Mouse (Mus musculus) neural tube, embryonic 11.5 days (tissue): ENCODE results near the gene Gm49396. TPM values are rescaled to one million over a fixed set of nuclear protein-coding genes. Genes with fewer than 3 reads are reported as not detected.

Experiments used
- ATAC-seq: fragments of 200-750 bp; cut with Nextera tagmentation; 2 replicates; pipeline ENCODE4 v1.8.0; 2017; ENCODE audit warnings: moderate number of reproducible peaks, mild to moderate bottlenecking, moderate TSS enrichment, moderate library complexity; ENCODE audit not compliant: insufficient read depth, low FRiP score, low TSS enrichment
- DNase-seq: peaks from one replicate; pipeline ENCODE4 v3.0.0-alpha.2; 2015; ENCODE audit warnings: low spot score
- H3K27ac ChIP-seq: fragments of 300-500 bp; sonication (generic); 2 replicates; pipeline ENCODE4 v1.5.1; 2014; ENCODE audit warnings: low read depth, mild to moderate bottlenecking, low read length
- H3K27me3 ChIP-seq: fragments of 300-500 bp; sonication (generic); 2 replicates; pipeline ENCODE4 v1.6.1; 2014; ENCODE audit warnings: mild to moderate bottlenecking, low read length, mixed read lengths; ENCODE audit not compliant: control insufficient read depth, insufficient read depth
- H3K36me3 ChIP-seq: fragments of 300-500 bp; sonication (generic); 2 replicates; pipeline ENCODE4 v1.6.1; 2014; ENCODE audit warnings: mild to moderate bottlenecking, low read length, moderate library complexity, mixed read lengths; ENCODE audit not compliant: control insufficient read depth, insufficient read depth
- H3K4me1 ChIP-seq: fragments of 300-500 bp; sonication (generic); 2 replicates; pipeline ENCODE4 v1.6.1; 2014; ENCODE audit warnings: low read length, mixed read lengths; ENCODE audit not compliant: control insufficient read depth, insufficient read depth
- H3K4me2 ChIP-seq: fragments of 300-500 bp; sonication (generic); 2 replicates; pipeline ENCODE4 v1.6.1; 2014; ENCODE audit warnings: low read depth, mild to moderate bottlenecking, moderate library complexity
- H3K4me3 ChIP-seq: fragments of 300-500 bp; sonication (generic); 2 replicates; pipeline ENCODE4 v1.5.1; 2014; ENCODE audit warnings: low read depth, low read length
- H3K9ac ChIP-seq: fragments of 300-500 bp; sonication (generic); 2 replicates; pipeline ENCODE4 v1.6.1; 2014; ENCODE audit warnings: mild to moderate bottlenecking, low read length
- H3K9me3 ChIP-seq: fragments of 300-500 bp; sonication (generic); 2 replicates; pipeline ENCODE4 v1.6.1; 2016; ENCODE audit warnings: low read length; ENCODE audit not compliant: control insufficient read depth
- WGBS: fragments of 180-500 bp; shearing (Covaris S2); extraction: QIAGEN DNeasy Blood & Tissue Kit; methylation state at CpG from one replicate; pipeline ENCODE4 v1.1.7; 2014; 5-methylcytosine and 5-hydroxymethylcytosine counted together
- polyA plus RNA-seq: library from polyadenylated mRNA; unstranded; fragments of >200 nt; fragmentation: Nextera tagmentation; extraction: Ambion mirVana; gene quantifications from 2 replicates; pipeline ENCODE4 v1.2.1, GENCODE M21; 2014

Gm49396 gene
- 7.3 and 7.6 TPM in 2 replicates for polyA plus RNA-seq

DNA sequence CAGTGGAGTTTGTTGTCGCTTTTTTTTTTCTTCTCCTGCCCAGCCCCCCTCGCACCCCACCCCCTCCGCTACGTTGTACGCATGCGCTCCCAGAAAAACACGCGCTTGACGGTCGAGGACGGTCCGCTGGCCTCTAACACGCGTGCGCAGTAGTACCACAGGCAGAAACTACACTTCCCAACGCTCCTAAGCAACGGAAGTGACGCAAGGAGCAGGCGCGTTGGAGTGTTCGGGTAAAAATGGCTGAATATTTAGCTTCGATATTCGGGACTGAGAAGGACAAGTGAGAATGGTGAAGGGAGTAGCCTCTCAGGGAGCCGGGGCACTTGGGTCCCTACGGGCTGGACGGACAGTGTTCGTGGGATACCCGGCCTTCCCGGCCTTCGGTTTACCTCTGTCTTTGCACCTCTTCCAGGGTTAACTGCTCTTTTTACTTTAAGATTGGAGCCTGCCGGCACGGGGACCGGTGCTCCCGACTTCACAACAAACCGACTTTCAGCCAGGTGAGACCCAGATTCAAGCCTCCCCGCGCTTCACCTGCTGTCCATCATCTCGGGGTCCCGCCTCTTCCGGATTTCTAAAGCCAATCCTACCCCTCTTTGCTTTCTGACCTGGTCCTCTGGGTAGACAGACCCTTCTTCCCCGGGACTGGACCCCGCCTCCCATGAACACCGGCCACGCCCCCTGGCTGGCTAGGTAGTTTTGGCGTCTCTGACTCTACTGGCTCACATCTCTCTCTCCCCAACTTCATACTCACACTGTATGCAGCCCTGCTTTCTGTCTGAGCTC is at the start of gene Gm49396, which contains the start of the genes U2af1l4 and Psenen:
Gene Gm49396 (plus strand): TSS at position 228 of the 789 bp plus-strand sequence.
Gene U2af1l4 (plus strand): TSS at position 185 of the 789 bp plus-strand sequence.
Gene Psenen (minus strand): TSS at position 511 of the 789 bp plus-strand sequence.
- H3K4me1 ChIP-seq: peaks cover 11% of the 10 kb centered on the region
- whole genome bisulfite sequencing: under 1% methylated on average over 45 of the region's 45 CpGs
- DNase-seq: peak; percentile 97

DNA sequence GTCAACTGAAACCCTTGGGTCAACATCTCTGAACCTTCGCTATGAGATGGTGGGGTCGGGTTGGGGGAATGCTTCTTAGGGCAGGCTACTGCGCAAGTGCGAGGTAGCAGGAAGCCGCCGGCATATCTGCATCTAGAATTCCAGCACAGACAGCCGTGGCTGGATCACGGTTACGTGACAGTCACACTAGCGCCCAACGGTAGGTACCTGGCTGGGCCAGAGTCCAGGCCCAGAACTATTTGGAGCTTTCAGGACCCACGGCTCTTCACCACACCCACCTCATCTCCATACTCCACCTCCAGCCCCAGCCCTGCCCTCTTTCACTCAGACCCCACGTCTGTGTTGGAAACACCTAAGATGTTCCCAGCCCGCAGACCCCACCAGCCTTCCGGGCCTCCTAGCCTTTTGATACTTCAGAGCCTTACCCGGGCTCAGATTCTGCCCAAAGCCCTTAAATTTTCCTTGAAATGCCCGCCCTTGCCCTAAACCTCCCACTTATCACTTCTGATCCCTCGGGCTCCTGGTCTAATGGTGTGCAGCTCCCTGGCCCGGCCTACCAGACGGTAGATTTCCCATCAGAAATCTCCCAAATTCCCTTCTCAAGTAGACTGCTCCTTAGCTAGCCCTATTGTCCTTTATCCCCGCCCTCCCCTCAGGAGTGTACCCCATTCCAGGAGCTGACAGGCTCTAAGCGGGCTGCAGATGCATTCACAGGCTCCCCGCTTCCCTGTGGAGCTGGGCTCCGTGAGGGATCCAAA is 48.0 kb upstream of the Gm49396 start:
- Histone ChIP-seq H3K4me2 (no peak overlapping the region), H3K4me3 (no peak overlapping the region), H3K27me3 (no peaks in the 10 kb centered on the region), H3K9me3 (no peaks in the 10 kb centered on the region), H3K9ac (no peak overlapping the region), H3K36me3 (no peaks in the 10 kb centered on the region), H3K4me1 (no peaks in the 10 kb centered on the region), H3K27ac (no peak overlapping the region)
- DNase-seq (no peak), ATAC-seq (no peak)
- WGBS: 58% methylated on average over 24 of the region's 24 CpGs

More for the DNA sequence above, at the start of gene Gm49396, which contains the start of the genes U2af1l4 and Psenen:
- ATAC-seq: peak; percentile 79
- Histone ChIP-seq H3K36me3 (peaks cover 3% of the 10 kb centered on the region), H3K9ac (peak within 1 kb of the TSS; percentile 79), H3K4me3 (peak within 1 kb of the TSS; percentile 80), H3K4me2 (peak within 1 kb of the TSS; percentile 83), H3K27me3 (no peaks in the 10 kb centered on the region), H3K9me3 (no peaks in the 10 kb centered on the region), H3K27ac (peak within 1 kb of the TSS; percentile 90)

DNA sequence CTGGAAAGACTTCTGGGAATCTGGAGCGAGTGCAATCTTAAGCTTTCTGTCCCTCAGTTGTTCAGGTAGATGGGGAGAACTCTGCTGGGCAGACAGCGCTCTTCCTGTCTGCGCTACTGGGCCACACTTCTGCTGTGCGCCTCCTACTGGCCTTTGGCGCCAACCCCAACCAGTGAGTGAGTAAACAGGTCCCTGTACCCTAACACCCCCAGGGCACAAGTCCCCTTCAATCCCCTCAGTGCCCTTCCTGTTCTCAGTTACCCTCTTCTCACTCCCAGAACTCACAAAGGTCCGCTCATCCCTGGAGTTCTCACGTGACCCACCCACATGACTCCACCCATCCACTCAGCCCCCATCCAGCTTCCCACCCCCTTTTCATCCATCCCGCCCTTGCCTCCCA is 44.8 kb upstream of the Gm49396 start:
- no peak for ATAC-seq

DNA sequence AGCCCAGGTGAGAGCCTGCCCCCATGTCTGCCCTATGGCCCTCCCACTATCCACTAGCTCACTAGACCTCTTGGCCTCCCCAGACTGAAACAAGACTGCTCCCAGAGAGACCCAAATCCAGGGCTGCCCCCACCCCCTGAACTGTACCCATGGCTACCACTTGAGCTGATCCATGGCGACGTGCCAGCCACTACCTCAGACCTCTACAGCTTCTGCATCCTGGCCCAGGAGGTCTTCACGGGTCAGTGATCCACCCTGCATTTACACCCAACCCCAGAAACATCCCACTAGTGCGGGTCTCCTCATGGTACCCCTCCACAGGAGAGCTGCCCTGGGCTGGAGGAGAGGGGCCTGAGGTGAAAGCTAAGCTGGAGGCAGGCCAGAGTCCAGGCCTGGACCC is 42.7 kb upstream of the Gm49396 start:
- Histone ChIP-seq H3K4me3 (no peak overlapping the region), H3K36me3 (peaks cover 14% of the 10 kb centered on the region), H3K4me2 (no peak overlapping the region), H3K27me3 (no peaks in the 10 kb centered on the region), H3K9ac (peak overlapping the region; percentile 15; the same call in 1 of the 2 replicates), H3K4me1 (no peaks in the 10 kb centered on the region), H3K27ac (no peak overlapping the region), H3K9me3 (no peaks in the 10 kb centered on the region)
- DNase-seq (no peak), ATAC-seq (no peak)
- WGBS: 68% methylated on average over 4 of the region's 4 CpGs

More for the DNA sequence above, 44.8 kb upstream of the Gm49396 start:
- DNase-seq: no peak
- Histone ChIP-seq H3K36me3 (peaks cover under 1% of the 10 kb centered on the region; the same call in 1 of the 2 replicates), H3K27me3 (no peaks in the 10 kb centered on the region), H3K27ac (no peak overlapping the region), H3K4me2 (no peak overlapping the region), H3K4me1 (no peaks in the 10 kb centered on the region), H3K9me3 (no peaks in the 10 kb centered on the region), H3K9ac (no peak overlapping the region), H3K4me3 (no peak overlapping the region)
- WGBS: 40% methylated on average over 8 of the region's 8 CpGs

DNA sequence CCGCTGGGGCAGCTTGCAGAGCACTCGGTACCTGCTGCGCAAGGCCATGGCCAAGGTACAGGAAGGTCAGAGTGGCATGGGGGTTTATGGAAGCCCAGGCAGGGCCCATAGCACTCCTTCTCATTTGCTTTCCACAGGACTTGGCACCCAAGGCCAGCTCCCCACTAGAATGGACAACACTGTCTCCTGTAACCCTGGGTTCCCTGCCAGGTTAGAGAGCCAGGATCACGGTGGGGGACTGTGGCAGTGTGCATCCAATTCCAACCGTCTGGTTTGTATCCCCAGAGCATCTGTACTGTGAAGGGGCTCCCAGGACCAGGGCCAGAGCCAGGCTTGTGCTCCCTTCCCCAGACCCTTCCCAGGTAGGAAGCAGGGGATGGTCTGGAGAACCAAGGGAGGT is 42.3 kb upstream of the Gm49396 start:
- no peak overlapping the region for H3K4me2 ChIP-seq
- H3K4me1 ChIP-seq: no peaks in the 10 kb centered on the region
- H3K27ac ChIP-seq: 0 out of 2 replicates have a peak overlapping the region, but pooled peaks have one; percentile 42
- peaks cover 14% of the 10 kb centered on the region for H3K36me3 ChIP-seq
- no peak overlapping the region for H3K9ac ChIP-seq
- no peak overlapping the region for H3K4me3 ChIP-seq
- no peak for DNase-seq
- ATAC-seq: no peak
- H3K9me3 ChIP-seq: no peaks in the 10 kb centered on the region
- no peaks in the 10 kb centered on the region for H3K27me3 ChIP-seq
- WGBS: 88% methylated on average over 5 of the region's 5 CpGs

DNA sequence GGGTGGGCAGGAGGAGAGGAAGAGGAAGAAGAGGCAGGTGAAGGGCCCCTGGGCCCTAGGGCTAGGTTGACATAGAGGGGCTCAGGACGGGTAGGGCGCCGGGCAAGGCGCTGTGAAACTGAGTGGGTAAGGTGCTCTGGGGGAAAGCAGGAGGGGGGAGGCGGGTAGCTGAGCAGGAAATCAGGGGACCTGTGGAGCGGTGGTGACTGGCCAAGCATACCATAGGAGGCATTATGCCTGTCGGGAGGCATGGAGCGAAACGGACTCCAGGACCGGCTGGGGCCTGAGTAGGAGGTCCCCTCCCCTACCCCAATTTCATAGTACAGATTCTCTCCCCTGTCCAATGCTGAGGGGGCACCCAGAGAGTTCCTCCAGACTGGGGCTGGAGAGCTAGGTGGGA is 40.3 kb upstream of the Gm49396 start:
- no peak overlapping the region for H3K27ac ChIP-seq
- no peak overlapping the region for H3K4me3 ChIP-seq
- no peak overlapping the region for H3K4me2 ChIP-seq
- H3K4me1 ChIP-seq: 0 out of 2 replicates have a peak, but pooled peaks cover 5% of the 10 kb centered on the region
- H3K36me3 ChIP-seq: peaks cover 14% of the 10 kb centered on the region
- WGBS: 93% methylated on average over 10 of the region's 10 CpGs
- ATAC-seq (no peak), DNase-seq (no peak)
- no peaks in the 10 kb centered on the region for H3K9me3 ChIP-seq
- no peak overlapping the region for H3K9ac ChIP-seq
- no peaks in the 10 kb centered on the region for H3K27me3 ChIP-seq

DNA sequence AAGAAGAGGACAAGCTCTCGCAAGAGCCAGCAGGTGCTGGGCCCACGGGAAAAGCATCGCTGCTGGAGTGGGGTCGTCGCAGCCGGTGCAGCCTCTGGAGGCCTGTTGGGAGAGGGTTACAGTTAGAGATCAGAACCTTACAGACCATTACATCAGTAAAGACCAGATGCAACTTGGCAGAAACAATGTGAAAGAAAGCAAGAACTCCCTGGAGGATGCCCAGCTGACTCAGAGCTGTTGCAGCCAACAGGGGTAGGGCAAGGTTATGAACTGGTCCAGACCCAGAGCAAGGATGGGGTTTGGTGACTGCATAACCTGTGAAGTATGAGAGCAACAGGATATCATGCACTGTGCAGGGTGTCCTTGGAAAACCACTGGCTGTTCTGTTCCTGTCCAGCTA is 38.7 kb upstream of the Gm49396 start:
- ATAC-seq (no peak), DNase-seq (no peak)
- Histone ChIP-seq H3K9ac (no peak overlapping the region), H3K4me2 (no peak overlapping the region), H3K4me1 (0 out of 2 replicates have a peak, but pooled peaks cover 5% of the 10 kb centered on the region), H3K27me3 (no peaks in the 10 kb centered on the region), H3K36me3 (peaks cover 23% of the 10 kb centered on the region), H3K27ac (no peak overlapping the region), H3K4me3 (no peak overlapping the region), H3K9me3 (no peaks in the 10 kb centered on the region)
- 84% methylated on average over 6 of the region's 6 CpGs for WGBS

DNA sequence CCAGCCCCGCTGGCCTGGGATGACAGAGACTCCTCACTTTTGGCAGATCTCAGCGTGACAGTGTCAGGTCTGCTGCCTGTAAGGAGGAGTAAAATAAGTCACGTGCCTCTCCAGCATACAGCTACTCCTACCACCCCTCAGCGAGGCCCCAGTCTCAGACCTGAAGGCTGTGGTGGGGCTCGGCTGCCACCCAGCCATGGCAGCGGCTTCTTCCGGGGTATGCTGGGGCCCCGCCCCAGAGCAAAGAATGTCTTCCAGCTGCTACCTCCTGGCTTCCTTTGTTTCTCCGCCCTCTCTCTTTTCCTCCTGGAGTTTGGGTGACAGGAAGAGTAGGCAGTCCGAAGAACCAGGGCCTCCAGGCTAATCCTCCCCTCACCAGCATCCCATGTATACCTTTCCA is 37.2 kb upstream of the Gm49396 start:
- Histone ChIP-seq H3K4me2 (no peak overlapping the region), H3K9ac (no peak overlapping the region; the same call in 1 of the 2 replicates), H3K4me1 (0 out of 2 replicates have a peak, but pooled peaks cover 5% of the 10 kb centered on the region), H3K27ac (no peak overlapping the region), H3K9me3 (no peaks in the 10 kb centered on the region), H3K4me3 (no peak overlapping the region), H3K36me3 (peaks cover 36% of the 10 kb centered on the region), H3K27me3 (no peaks in the 10 kb centered on the region)
- WGBS: 26% methylated on average over 10 of the region's 10 CpGs
- no peak for DNase-seq
- no peak for ATAC-seq
